Mouse (Mus musculus) heart, postnatal 25 days (tissue): Measurements from ENCODE around the gene Swap70. TPM values are rescaled to one million over a fixed set of nuclear protein-coding genes. Genes with fewer than 3 reads are reported as not detected.

ENCODE experiments used
- total RNA-seq, 2 experiments: library from RNA; stranded (reverse); gene quantifications; 2 replicates each; pipeline ENCODE4 v1.2.3; 2021

Swap70 gene
- total RNA-seq, 2 experiments from 2014 or later: 12.7 to 14.3 TPM

Other genes starting within 250 kb of the Swap70 start
- gene Tmem41b, start 234.8 kb upstream of the Swap70 start, total RNA-seq: 10 to 100 TPM; 45.8 to 56.8 TPM
- gene Ipo7, start 203.4 kb upstream of the Swap70 start, total RNA-seq: 100 to 1,000 TPM in 1 of 2 experiments, 10 to 100 TPM in 1; 98.6 to 101 TPM
- 1 to 10 TPM; 8.9 to 10.0 TPM for gene Zfp143, start 160.5 kb upstream of the Swap70 start, total RNA-seq
- 10 to 100 TPM in 1 of 2 experiments, 1 to 10 TPM in 1; 6.4 to 11.0 TPM for gene Wee1, start 99.7 kb upstream of the Swap70 start, total RNA-seq